Mouse (Mus musculus) monocyte, adult 2 months (primary cell): ENCODE measurements around the gene Astl.

Experiments used
- DNase-seq, 2 experiments: peaks; one replicate each; pipeline ENCODE4 v3.0.0; 2022; ENCODE audit warnings: low spot score in 2 of 2, low read depth in 1 of 2

Gene Astl

GRCm38 (mm10) chr2:127363696-127364095 is 25.3 kb downstream of the Astl start:
- DNase-seq = no peak

DNA sequence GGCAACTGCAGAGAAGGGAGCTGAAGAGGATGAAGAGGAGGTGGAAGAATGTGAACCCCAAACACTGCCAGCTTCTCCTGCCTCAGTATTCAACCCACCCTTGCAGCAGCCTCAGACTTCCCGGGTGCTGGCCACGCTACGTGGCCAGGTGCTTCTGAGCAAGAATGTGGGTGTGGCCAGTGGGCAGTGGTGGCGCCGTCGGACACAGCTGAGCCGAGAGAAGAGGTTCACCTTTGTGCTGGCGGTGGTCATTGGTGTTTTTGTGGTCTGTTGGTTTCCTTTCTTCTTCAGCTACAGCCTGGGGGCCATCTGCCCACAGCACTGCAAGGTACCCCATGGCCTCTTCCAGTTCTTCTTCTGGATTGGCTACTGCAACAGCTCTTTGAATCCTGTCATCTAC is 26.0 kb downstream of the Astl start:
- no peak for DNase-seq

DNA sequence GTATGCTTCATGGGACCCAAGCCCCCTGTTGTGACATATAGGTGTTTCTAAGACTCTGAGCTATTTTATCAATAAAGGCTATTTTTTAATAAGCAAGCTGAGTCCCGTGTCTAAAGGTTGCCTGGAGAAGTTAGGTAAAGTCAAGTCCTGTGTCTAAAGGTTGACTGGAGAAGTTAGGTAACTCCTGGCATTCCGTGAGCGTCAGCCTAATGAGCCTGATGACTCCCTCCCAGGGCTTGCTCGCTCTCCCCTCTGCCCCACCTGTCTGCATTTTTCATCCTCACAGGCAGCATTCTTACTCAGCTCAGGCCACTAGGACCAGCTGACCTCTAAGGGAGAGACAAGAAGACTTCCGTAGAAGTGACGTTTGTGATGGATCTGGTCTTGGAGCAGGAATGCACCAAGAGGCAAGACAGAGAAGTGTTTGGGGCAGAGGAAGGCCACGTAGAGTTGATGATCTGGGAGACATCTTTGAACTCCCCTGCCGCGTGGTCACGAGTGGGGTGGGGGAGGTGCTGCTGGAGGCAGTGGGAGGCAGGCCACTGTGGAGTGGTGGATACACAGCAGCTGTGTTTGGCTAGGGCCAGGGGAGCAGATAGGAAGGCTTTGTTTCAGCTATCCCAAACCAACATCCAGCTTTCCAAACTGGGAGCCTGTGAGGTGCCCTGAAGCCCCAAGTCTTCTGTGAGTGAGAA is 28.8 kb downstream of the Astl start:
- no peak for DNase-seq

DNA sequence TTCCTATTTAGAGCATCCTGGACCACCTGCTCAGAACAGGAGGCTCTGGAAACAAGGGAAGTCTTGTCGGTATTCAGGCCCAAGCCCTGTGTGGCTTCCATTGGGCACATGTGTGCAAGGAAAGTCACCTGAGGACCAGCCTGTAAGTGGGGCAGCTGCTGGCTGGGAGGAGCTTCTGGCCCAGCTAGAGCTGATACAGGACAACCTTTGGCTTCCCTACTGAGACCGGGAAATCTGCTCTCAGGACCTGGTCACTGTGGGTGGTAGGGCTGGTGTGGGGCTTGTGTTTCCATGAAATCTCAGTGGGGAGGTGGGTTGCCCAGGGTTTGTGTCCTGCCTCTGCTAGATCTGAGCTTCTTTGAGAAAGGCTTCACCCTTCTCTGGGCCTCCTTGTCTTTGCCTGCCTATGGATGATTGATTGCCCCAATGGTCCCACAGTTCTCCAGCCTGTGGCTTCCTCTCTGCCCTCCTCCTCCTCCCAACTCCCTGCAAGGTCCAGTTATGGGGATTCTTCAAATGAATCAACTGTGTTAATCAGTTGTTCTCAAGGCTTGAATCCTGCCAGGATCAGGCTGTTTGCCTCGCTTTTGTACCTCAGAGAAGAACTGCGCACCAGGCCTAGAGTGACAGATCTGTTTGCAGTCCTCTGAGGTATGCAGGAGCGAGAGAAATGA is 31.4 kb downstream of the Astl start:
- DNase-seq = no peak

GRCm38 (mm10) chr2:127370561-127371483 is 32.4 kb downstream of the Astl start:
- DNase-seq = no peak

DNA sequence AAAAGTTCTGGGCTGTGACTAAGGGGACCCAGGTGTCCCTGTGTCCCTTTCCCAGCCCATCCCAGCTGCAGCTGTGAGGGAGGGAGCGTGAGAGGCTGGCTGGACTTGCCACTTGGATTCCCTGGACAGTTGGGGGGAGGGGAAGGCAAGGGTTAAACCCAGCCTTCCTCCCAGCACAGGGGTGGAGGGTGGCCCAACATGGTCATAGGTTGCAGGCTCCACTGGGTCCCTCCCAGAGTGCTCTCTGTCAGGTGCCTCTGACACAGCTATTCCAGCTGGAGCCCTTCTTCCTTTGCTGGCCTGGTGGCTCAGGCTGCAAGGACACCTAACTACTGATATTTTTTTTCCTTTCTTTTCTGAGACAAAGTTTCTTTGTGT is 33.0 kb downstream of the Astl start:
- no peak for DNase-seq

- DNase-seq = no peak
Observed at GRCm38 (mm10) chr2:127372082-127372481, 33.6 kb downstream of the Astl start.

- DNase-seq = no peak
Observed at GRCm38 (mm10) chr2:127374131-127374530, 35.7 kb downstream of the Astl start.

GRCm38 (mm10) chr2:127375087-127375486 is 36.6 kb downstream of the Astl start:
- no peak for DNase-seq

DNA sequence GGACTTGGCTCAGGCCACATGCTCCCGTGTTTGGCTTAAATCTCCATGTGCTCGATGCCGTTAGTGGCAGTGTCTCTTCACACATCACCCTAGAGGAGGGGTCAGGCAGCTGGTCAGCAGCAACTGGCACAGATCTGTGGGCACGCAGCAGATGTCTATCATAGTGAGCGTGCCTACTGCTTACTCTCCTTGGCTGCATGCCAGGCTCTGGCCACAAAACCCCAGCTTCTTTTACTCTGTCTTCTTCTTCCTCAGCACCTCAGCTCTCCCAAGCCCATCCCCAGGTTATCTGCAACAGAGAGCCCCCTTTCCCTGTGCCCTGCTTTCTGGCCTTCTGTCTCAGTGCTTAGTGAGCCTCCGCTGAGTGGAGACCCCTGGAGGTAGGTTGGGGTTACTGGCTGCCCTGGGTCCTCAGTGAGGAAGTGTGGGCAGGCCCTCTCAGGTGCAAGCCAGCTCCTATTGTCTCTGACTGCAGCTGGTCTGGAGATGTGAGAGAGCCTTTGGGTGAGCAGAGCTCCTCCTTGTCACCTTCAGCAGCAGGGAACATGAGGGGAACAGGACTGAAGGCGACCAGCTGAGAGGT is 37.4 kb downstream of the Astl start:
- DNase-seq = no peak

DNA sequence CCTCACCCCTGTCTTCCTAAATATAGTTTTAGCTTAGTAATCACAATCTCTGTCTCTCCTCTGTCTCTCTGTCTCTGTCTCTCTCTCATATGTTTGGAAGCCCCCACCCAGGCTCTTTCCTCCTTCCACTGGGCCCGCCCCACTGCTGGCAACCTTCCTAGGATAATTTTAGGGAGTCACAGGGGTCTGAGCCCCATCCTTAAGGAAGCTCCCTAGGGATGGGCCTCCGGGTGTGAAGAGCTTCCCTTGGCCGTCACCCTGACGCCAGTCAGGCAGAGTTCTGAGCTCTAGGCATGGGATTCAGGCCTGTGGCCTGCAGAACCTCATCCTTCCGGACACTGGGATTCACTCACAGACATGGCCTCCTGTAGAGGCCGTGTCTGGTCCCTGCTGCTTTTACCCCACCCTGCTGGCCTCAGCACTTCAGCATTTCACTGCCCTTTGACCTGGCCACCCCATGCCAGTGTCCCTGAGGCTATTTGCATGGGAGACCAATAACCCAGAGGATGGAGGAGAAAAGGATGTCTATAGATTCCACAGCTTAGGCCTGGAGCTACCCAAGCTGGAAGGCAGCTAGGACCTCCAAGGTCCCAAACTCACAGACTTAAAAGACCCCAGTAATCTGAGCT is 38.1 kb downstream of the Astl start:
- DNase-seq = no peak

GRCm38 (mm10) chr2:127377942-127378610 is 39.6 kb downstream of the Astl start:
- no peak for DNase-seq

DNA sequence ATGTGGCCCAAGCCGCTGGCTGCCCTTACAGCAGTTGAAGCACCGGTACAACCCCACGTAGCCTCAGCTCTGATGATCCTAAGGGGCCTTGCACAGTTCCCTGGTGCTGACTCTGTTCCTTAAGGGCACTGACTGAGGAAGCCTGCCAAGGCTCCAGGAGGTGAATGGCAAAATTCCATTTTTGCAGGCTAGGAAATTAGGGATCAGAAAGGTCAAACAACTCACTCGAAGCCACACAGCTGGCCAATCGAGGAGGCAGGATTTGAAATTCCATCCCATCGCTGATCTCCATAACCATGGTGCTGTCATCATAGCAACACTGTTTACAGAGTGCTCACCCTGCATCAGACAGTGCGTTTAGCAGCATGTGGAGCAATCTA is 40.2 kb downstream of the Astl start:
- no peak for DNase-seq

GRCm38 (mm10) chr2:127379250-127379649 is 40.8 kb downstream of the Astl start:
- no peak for DNase-seq

DNA sequence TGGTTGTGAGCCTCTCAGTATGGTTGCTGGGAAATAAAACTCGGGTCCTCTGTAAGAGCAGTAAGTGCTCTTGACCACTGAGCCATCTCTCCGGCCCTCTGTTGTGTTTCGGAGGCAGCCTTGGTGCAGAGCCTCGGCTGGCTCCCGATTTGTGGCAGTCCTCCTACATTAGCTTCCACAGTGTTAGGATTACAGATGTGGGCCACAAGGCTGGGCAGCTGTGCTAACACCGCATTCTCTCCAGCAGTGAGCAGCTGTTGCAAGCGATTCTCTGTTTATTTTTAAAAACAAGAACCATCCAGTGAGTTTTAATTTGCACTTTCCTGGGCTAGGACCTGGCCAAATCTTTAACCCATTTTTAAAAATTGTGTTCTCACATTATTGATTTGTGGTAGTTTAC is 45.4 kb downstream of the Astl start:
- no peak for DNase-seq

DNA sequence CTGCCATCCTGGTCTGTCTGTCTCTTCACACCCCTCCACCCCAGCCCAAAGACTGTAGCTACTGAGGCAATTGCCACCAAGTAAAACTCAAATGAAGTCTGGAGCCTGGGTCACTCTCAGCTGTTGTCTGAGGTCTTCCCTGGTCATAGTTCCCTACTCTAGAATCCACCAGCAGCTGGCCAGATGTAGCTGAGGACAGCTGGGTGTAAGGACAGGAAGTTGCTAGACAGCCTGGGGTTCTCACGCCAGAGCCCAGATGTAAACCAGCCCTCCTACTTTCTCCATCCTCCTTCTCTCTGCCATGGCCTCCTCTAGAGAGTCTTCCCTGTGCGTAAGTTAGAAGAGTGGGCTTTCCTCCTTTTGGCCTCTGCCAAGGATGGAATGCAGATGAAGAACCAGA is 49.1 kb downstream of the Astl start:
- DNase-seq = no peak

- no peak for DNase-seq
Observed at GRCm38 (mm10) chr2:127390352-127390751, 51.9 kb downstream of the Astl start.

DNA sequence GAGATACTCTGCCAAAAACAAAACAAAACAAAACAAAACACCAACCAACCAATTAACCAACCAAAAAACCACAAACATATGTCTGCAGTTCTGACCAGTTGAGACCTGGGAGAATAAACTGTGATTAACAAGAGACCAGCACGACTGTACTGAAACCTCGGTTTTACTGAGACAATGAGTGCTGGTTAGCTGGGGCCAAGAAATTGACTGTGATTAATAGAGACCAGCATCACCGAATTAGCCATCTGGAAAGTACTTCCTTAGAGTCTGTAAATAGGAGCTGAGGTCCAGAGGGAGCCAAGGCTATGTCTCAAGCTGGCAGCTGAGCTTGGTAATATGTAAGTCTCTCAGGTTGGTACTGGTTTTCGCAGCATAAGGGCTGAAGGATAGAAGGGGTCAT is 52.4 kb downstream of the Astl start:
- DNase-seq = no peak

GRCm38 (mm10) chr2:127391323-127391722 is 52.9 kb downstream of the Astl start:
- DNase-seq = no peak

DNA sequence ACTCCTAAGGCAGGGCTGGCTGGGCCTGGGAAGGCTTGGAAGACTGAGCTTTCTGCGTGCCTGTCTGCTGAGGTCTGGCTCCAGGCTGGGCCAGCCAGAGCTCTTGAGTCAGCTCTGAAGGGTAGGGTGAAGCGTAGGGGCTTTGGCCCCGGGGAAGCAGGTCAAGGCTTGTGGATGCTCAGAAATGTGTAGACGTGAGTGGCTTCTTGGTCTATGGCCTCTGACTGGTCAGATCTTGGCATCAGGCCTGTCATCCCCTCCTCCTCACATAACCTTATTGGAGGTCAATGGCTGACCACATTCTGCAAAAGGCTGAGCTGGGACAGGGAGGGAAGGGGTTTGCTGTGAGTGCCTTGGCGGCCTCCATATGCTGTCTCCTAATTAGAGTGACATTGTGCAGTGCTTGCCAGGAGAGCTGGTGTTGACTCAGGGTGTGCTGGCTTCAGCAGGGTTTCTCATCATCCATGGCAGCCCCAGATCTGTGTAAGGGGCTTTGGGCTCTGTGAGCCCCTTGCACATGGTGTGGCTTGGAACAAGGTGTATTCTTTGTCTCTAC is 56.2 kb downstream of the Astl start:
- no peak for DNase-seq
